Mouse (Mus musculus) cerebellum, adult 9-10 months (tissue): ENCODE data around the gene Gm853.

Experiments used
- DNase-seq: peaks from one replicate; pipeline ENCODE4 v3.0.0; 2022

Gm853 gene

GRCm38 (mm10) chr4:130213197-130213596 is 9.0 kb downstream of the Gm853 start:
- DNase-seq: no peak

GRCm38 (mm10) chr4:130212421-130212820 is 9.8 kb downstream of the Gm853 start:
- DNase-seq: no peak

GRCm38 (mm10) chr4:130211870-130212269 is 10.3 kb downstream of the Gm853 start:
- DNase-seq: no peak

GRCm38 (mm10) chr4:130198694-130199670 is 23.2 kb downstream of the Gm853 start:
- DNase-seq: peak; percentile 93

- DNase-seq: no peak
Observed at GRCm38 (mm10) chr4:130196542-130196941, 25.7 kb downstream of the Gm853 start.

GRCm38 (mm10) chr4:130195924-130196323 is 26.3 kb downstream of the Gm853 start:
- no peak for DNase-seq

- DNase-seq: no peak
Observed at GRCm38 (mm10) chr4:130192266-130192665, 29.9 kb downstream of the Gm853 start.

GRCm38 (mm10) chr4:130189606-130190005 is 32.6 kb downstream of the Gm853 start:
- DNase-seq: no peak

- peak; percentile 80 for DNase-seq
Observed at GRCm38 (mm10) chr4:130188806-130189297, 33.3 kb downstream of the Gm853 start.

GRCm38 (mm10) chr4:130186891-130187290 is 35.3 kb downstream of the Gm853 start:
- no peak for DNase-seq

GRCm38 (mm10) chr4:130186450-130186849 is 35.8 kb downstream of the Gm853 start:
- DNase-seq: no peak

GRCm38 (mm10) chr4:130183879-130184278 is 38.3 kb downstream of the Gm853 start:
- DNase-seq: no peak

- DNase-seq: no peak
Observed at GRCm38 (mm10) chr4:130183023-130183422, 39.2 kb downstream of the Gm853 start.

GRCm38 (mm10) chr4:130181886-130182285 is 40.3 kb downstream of the Gm853 start:
- no peak for DNase-seq

GRCm38 (mm10) chr4:130180909-130181602 is 41.1 kb downstream of the Gm853 start:
- no peak for DNase-seq

GRCm38 (mm10) chr4:130179876-130180275 is 42.3 kb downstream of the Gm853 start:
- DNase-seq: no peak

GRCm38 (mm10) chr4:130177536-130177935 is 44.7 kb downstream of the Gm853 start:
- DNase-seq: no peak

- no peak for DNase-seq
Observed at GRCm38 (mm10) chr4:130177087-130177486, 45.1 kb downstream of the Gm853 start.

GRCm38 (mm10) chr4:130176156-130176720 is 46.0 kb downstream of the Gm853 start:
- no peak for DNase-seq

GRCm38 (mm10) chr4:130175072-130175711 is 47.0 kb downstream of the Gm853 start, which contains the start of gene Tinagl1:
Gene Tinagl1 (minus strand): TSS chr4:130175122.
- no peak for DNase-seq

GRCm38 (mm10) chr4:130174335-130175031 is 47.7 kb downstream of the Gm853 start:
- no peak for DNase-seq

GRCm38 (mm10) chr4:130173911-130174311 is 48.3 kb downstream of the Gm853 start:
- peak; percentile 17 for DNase-seq
